Mouse (Mus musculus) testis, postnatal 14 days (tissue): ENCODE results near the gene Phf21b.

Source experiments
- DNase-seq: peaks from one replicate; pipeline ENCODE4 v3.0.0; 2021; ENCODE audit warnings: low spot score

Gene Phf21b

DNA sequence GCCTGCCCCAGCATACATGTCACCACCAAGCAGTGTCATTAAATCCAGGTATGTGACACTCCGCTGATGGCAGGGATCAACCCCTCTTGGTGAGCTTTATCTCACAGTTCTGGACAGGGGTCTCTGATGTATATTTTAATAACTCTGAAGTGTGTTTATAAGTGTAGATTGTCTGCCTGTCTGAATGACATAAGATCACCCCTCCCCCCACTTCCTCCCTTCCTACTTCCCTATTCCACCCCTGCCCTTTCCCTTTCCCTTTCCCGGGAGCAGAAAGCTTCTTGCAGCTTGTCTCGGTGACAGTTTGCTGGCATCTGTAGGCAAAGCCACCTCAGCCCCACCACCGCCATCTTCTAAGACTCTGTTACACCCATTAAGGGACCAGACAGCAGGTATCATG lies 11.0 kb downstream of the Phf21b start:
- no peak for DNase-seq

DNA sequence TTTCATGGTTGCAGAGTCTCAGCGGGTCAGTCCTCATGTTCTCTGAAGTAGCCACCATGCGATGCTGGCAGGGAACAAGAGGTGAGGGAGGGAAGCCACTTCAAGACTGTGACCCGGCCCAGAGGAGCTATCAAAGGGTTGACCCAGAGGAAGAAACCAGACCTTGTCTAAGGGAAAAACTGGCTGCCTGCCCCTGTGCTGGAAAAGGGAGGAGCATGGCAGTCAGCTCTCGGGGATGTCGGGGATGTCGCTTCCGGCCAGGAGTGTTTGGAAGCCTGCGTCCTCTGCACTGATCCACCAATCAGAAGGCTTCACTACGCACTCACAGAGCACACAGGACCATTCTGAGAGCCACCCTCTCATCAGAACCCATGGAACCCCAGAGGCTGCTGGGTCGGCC lies 12.8 kb downstream of the Phf21b start:
- no peak for DNase-seq

DNA sequence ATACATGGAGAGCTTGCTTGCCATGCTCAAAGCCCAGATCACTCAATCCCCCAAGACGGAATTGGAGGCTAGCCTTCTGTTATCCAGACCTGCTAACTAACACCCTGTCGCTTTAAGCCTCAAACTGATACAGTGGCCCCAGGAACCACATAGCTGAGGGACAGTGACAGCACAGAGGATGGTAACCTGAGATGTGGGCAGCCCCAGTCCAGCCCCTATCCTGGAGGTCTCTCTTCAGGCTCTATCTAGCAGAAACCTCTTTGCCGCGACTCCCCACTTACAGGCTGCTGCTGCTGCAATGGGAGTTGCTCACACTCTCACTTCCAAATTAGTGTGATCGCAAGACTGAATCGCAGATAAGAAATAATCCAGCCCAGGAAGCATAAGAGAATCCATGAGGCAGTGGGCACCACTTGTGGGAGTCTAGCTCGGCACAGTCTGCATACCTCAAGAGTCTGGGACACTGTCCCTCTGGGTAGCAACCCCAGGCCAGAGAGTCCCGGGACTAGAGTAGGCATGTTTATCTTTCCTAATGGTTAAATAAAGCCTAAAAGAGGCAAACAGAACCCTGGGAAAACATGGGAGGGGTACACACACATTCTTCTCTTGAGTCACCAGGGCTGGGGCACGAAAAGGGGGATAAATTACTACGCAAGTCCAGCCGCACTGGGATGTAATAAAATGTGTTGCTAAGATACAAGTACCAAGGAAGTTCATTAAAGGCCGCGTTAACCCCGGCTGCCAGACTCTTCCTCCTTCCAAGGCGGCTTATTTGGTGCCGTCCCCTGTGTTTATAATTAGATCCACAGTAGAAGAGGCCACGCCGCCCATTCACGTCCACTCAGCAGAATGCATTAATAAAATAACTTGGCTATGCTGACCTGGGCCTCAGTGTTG lies 13.7 kb downstream of the Phf21b start:
- no peak for DNase-seq

DNA sequence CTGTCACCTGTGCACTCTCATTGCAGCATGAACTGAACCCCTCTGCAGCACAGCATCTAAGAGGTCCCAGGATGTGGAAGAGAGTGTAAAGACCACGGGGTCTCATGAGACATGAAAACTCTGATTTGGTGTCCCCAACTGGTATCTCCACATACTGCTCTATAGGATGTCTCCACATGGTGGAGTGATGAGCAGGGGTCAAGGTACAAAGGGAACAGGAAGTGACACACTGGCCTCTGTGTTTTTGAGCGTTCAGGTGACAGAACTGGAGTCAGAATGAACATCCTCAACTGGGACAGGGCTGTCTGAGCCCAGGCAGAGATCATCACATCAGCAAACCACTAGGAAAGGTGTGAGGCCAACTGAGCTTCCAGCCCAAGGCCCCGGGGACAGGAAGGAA lies 15.3 kb downstream of the Phf21b start:
- no peak for DNase-seq

DNA sequence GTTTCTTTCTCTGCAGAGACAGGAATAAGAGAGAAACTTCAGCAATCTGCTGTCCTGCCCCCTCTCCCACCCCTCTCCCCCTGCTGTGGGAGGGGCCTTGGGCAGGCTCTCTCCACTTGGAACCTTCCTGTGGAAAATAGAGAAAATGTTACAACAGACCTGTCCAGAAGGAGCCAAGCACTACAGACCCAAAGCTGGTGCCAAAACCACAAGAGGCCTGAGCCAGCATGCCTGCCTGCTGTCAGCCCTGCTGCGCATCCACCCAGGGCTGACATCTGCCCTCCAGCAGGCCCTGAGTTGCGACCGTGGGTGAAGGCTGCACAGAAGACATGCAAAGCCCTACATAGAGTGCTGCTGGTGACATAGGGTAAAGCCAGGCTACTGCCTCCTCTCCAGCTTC lies 16.3 kb downstream of the Phf21b start:
- DNase-seq = peak; percentile 30

DNA sequence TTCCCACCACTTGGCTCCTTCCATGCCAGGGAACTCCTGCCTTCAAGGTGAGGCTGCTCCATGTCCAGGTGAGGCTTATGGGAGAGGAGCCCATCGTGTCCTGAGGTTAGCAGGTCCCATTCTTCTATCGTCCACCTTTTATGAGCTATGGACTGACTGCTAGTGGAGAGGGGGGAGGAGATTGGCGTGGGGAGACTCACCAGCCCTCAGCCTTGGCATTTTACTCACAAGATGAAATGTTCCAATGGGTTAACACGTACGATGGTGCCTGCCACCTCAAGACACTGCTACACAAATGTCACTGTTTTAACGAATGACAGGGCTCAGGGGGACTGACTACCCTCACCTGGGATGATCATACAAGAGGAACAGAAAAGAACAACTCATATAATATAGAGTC lies 18.0 kb downstream of the Phf21b start:
- no peak for DNase-seq

DNA sequence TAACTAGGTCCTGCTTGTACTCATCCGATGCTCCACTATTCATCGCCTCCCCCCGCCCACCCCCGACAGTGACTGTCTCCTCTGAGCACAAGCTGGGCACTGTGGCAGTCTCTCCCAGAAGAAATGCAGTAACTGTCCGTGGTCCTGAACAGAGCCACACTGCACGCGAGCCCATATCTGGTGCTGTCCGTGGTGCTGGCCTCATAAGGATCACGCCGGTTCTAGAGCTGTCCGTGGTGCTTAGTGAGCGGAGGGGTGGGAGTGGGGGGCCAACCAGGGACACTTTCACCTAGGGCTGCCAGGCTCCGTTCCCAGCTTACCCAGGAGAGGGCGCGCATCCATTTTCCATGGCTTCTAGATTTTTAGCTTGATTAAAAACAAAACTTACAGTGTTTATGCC lies 26.4 kb downstream of the Phf21b start:
- DNase-seq = peak; percentile 80

DNA sequence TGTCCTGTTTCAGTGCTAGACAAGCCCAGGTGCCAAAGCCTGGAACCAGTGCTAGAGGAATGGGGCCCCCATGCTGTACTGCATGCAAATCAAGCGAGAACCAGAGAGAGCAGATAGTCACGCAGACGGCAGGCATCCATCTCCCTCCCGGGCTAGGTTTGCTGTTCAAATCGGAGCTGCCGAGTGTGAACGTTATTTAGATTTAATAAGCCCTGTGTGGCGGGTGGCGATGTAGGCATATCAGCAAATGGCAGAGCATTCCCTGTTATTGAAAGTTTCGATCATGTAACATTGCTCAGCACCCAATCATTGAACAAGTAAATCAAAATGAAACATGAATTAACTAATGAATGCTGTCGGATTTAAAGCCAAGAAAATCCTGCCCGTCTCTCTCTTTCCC lies 27.2 kb downstream of the Phf21b start:
- DNase-seq = no peak

DNA sequence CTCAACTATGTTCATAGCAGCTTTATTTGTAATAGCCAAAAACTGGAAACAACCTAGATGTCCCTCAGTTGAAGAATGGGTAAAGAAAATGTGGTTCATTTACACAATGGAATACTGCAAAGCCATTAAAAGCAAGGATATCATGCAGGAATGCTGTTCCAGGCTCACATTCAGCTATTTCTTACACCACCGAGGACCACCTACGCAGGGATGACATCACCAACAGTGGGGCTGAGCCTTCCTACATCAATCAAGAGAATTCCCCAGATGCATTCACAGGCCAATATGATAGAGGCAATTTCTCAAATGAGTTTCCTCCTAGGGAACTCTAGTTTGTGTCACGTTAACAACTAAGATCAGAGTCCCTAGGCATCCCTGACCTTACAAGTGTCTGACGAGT lies 32.8 kb downstream of the Phf21b start:
- DNase-seq = no peak

DNA sequence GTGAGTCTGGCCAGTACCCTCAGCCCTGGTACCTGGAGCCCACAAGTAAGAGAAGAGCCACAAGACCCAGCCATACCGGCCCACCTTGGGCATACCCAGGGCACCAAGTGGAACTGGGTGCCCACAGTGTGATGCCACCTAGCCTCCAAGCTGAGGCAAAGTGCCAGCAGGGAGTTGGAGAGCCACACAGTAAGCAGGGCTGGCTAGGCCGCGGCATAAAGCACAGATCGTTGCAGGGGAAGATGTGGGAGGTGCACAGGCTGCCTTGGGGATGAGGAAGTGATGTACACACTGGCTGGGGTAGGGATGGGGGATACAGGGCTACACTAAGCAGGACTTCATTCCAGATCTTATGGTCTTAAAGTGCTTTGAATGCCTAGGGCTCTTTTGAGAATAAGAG lies 35.0 kb downstream of the Phf21b start:
- no peak for DNase-seq

DNA sequence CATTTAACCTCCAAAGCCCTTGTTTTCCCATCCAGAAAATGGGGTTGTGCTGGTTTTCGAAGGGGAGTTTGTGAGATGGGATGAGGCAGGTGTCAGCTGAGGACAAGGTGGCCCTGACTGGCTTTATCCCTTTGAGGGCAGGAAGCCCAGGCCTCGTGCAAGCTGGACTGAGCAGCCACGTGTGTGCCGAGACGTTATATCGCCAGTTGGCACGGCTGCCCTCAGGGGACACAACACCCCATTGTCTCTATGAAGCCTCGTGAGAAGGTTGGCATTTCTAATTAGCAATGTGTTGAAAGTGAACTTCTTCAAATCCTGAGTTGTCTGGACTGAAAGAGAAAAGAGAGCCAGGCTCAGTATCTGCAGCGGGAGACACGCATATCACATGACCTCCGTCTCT lies 37.6 kb downstream of the Phf21b start:
- DNase-seq = no peak

DNA sequence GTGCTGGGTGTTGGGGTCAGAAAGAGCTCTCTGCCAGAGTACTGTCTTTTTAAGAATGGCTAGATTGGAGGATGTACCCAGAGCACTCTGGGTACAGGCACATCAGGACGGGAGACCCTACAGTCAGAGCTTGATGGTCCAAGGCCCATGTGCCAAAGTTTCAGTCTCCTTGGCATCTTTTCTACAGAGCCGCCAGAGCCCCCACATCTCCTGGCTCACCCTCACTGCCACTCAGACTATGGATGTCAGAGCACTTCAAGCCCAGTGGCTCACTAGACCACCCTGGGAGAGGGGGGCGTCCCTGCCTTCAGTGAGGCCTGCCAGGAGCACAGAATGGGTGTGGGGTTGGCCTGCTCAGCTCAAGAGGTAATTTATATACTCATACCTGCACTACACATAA lies 38.3 kb downstream of the Phf21b start:
- DNase-seq = no peak

DNA sequence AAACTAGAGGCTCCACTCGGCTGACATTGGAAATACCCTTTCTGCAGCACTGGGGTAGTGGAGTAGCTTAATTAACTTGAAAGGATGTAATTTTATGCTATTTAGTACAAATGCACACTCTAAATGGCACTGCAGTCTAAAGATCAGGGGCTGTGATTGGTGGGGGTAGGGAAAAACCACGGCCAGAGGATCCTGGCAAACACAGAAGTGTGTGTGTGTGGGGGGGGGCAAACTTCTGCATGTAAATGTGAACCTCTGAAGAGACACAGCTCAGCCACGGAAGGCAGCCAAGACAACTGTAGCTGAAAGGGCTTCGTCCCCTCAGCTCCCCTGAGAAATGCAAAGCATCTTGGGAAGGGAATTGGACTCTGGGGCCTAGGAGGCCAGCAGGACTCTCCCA lies 40.7 kb downstream of the Phf21b start:
- DNase-seq = no peak

DNA sequence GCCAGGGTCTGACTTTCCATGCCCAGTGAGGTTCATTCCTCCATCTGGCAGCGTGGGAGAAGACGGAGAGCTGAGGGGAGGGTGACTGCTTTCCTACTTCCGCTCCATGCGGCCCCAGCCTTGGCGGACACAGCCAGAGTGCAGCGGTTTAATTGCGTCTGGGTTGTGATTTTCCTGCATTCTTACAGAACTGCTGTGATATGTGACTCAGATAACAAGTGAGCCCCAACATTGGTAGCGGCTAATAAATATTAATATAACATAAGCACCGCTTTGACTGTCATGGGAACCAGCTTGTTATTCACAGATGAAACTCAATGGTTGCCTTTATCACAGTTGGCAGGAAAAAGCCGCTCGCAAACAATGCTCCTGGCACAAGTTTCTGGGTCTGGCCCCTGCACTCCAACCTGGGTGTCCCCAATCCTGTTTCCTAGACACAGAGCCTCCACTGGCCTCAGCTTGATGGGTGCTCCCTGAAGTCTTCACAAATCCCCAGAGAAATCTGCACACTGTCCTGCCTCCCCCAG lies 43.0 kb downstream of the Phf21b start:
- DNase-seq = no peak

DNA sequence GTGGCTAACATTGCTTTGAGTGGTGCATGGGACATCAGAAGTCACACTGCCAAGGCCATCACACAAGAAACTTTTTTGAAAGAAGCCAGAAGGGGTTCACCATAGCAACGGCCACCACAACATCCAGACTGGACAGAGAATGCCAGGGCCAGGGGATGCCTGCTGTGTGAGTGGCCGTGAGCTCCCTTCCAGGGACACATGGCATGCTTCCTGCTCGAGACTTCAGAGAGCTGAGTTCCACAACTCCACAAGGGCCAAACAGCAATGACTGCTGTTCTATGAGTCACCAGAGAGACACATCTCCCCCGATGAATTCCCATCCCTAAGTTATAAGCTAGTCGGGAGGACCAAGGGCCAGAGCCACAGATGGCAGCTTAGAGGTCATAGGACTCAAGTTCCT lies 44.7 kb downstream of the Phf21b start:
- no peak for DNase-seq

DNA sequence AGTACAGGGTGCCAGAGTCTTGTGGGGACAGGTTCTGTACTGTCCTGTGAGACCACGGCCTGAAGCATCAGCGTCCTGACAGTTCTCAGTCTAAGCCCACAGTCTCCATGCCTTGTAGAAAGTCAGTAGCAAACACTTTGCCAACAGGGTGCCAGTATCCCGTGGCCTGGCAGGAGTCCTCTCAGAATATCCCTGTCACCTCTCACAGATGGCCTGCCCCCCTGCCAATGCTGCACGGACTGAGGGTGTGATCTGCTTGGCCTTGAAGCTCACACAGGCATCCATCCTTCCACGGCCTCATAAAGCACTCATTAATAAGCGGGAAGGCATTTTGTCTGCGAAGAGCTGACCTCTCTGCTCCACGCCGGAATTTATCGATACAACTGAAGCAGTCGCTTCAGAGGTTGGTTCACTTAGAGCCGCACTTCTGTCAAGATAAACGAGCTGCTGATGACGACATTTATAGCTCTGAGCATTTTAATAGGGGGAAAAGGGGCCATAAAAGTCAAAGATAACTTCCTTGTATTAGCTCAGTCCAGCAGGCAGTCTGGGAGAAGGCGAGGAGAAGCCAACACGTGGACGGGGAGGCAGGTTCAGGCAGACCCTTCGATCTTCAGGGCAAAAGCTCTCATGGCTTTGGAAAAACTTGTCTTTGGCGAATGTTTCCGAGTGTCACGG lies 46.4 kb downstream of the Phf21b start:
- no peak for DNase-seq

DNA sequence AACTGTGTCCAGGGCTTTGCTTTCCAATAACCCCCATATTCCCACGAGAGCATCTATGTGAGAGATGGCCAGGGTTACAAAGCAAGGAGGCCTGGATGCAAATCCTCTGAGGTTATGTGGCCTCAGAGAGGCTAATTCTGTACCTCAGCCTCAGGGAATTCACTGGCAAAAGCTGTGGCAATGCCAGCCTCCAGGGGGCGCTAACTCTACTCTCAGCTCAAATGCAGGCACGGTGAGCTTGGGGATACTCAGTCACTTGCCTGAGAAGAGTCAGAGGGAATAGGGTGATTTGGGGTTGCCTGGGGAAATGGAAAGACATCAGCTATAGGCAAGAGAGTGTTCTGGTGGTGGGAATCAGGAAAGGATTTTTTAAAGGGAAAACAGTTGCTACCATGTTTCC lies 52.2 kb downstream of the Phf21b start:
- peak; percentile 22 for DNase-seq

DNA sequence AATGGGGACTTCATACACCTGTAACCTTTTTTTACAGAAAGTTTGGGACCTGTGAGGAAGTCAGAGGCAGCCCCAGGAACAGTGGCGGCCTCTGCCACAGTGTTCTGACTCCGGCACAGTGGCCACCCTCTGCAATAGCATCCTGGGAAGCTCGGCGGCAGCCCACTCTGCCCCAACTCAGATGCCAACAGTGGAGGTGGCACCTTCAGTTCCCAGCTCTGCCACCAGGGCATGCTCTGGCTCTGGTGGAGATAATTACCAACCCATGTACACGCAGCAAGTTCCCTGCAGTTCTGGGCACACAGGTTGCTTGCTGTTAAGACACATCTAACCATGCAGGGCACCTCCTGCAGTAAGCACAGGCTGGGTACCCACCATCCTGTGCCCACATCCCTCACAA lies 55.7 kb downstream of the Phf21b start:
- DNase-seq = no peak

DNA sequence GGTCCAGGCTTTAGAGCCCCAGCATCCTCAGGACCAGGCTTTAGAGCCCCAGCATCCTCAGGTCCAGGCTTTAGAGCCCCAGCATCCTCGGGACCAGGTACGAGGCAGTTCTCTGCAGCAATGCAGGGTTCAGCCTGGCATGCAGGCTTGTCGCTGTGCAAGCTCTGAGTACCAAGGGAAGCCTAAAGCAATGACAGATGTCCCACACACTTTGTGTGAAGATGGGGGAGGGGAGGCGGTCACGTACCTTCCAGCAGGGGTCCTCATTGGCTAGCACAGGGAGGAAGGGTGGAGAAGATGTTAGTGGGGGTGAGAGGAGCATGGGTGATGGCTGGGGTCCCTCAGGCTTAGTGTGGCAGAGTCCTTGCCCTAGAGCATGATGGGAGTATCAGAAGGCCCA lies 62.2 kb downstream of the Phf21b start:
- DNase-seq = no peak

DNA sequence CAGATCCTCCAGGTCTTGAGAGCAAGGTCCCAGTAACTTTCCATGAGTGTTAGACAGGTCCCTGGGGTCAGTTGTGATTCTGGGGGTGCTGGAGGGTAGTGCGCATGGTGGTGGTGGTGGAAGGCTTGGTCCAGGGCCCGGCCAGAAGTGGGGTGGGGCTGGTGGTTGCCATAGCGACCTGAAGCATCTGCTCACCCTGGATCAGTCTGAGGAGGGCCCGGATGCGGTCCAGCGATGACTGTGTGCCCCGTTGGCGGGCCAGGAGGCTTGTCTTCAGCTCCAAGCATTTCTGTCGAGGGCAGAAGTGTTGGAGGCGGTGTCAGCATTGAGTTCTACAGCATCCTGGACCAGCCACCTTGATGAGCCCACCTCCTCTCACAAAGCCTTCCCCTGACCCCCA lies 68.7 kb downstream of the Phf21b start:
- DNase-seq = no peak

DNA sequence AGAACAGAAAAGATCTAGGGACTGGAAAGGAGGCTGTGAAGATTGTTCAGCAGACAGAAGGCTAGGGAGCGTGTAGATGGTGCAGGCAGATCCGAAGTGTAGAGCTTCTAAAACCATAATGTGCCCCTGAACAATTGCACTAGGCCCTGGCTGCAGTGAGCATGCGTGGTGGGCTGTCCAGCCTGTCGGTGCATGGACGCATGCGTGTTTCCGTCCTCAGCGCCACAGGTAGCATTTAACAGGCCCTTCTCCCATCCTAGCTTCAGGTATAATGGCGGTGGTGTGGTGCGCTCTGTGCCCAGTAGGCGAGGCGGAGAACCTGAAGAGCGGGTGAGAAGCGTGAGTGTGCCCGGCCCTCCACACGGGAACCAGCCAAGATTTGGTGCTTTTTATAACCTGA lies 71.0 kb downstream of the Phf21b start:
- DNase-seq = peak; percentile 61

DNA sequence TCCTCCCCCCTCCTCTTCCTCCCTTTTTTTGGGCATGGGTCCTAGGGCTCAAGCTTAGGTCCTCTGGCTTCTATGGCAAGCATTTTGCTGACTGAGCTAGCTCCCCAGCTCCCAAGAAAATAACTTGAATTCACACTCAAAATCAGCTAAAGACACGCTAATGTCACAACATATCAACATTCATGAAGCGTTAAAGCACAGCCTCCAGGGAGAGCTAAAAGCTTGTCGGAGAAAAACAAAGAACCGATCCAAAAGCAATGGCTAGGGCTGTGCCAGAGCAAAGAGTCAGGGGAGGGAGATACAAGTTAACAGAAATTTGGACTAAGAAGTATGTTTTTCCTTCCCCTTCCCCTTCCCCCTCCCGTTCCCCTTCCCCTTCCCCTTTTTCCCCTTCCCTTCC lies 77.3 kb downstream of the Phf21b start:
- no peak for DNase-seq

DNA sequence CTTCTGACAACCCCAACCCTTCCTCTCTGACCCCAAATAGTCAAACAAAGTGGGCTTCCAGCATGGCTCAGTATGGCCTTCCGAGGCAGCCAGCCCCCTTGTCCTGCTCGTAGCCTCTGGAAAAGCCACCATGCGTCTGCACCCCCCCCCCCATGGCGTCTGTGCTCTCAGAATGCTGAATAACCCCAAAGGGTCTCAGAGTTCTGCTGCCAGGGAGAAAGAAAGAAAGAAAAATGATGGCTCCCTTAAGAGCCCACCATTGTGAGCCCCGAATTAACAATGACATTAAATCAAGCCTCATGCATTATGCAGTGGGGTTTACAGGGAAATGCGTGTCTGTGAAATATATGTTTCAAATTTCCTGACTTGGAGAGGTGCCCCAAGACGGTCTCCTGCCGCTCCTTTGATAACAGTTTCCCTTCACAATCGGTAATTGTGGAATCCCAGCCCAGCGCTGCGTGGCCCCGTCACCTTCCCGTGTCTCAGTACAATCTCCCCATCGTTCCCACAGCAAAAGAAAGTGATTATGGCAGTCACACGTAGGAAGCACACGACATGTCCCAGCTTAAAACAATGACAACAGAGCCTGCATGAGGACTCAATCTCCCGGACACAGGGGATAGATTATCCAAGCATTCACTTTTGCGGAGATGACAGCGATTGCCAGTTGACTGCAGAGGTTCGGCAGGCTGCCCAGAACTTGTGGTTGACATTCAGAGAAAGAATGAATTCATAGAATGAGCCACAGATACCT lies 80.3 kb downstream of the Phf21b start:
- no peak for DNase-seq
